Comparison of ENCODE assay signal across 9 mouse cellular contexts in genomic region chrX:23364514-23365381, GRCm38 (mm10). TPM values are rescaled to one million over a fixed set of nuclear protein-coding genes. Genes with fewer than 3 reads are reported as not detected.
DNase-seq lines count a peak whose midpoint lies in the region; ATAC-seq and TF ChIP-seq lines count a peak whose summit lies in the region.
"Had no signal": no experiment of that assay in that cellular context is flagged by ENCODE, and none has a peak within 500 bp of the region (broad histone marks: within the 10 kb centered on the region; RNA-seq: fewer than 3 reads in every experiment).

Klhl13 (minus strand) TSS chrX:23365082.

- DNase-seq in cerebellum, adult 2 months = peak; percentile 42 to 50
- DNase-seq in forebrain, postnatal 0 days = peak; percentile 48
- DNase-seq in heart, postnatal 14 days = peak; percentile 73
- peak; percentile 70 to 81 for DNase-seq in kidney, postnatal 4 days
- DNase-seq in urinary bladder, postnatal 4 days (ENCODE audit: low spot score in 2 of 2) = peak; percentile 36 to 63

- no peaks in the 10 kb centered on the region for H3K4me1 ChIP-seq in ES-Bruce4 (ENCODE audit: control insufficient read depth, insufficient read depth, low read length)
- no peaks in the 10 kb centered on the region for H3K4me1 ChIP-seq in cerebellum, adult 2 months (ENCODE audit: control insufficient read depth, insufficient read depth, low read length)
- H3K4me1 ChIP-seq in forebrain, postnatal 0 days (ENCODE audit: insufficient read depth) = no peaks in the 10 kb centered on the region
- no peaks in the 10 kb centered on the region for H3K4me1 ChIP-seq in liver, embryonic 15.5 days (replicated peaks)
- no peaks in the 10 kb centered on the region for H3K4me1 ChIP-seq in olfactory bulb, adult 2 months (ENCODE audit: control insufficient read depth, insufficient read depth, low read length)

- intact Hi-C loops in heart, postnatal 14 days (cut with DNase I) = loop anchor here (5.0 to 10.0 kb wide), 3 partner anchors 53 to 193 kb away; no protein-coding TSS in a partner anchor

- H3K27me3 ChIP-seq in ES-Bruce4 (ENCODE audit: control insufficient read depth, insufficient read depth, low read length, poor library complexity, severe bottlenecking) = no peaks in the 10 kb centered on the region
- H3K27me3 ChIP-seq in cerebellum, adult 2 months (ENCODE audit: control insufficient read depth, insufficient read depth, low read length) = no peaks in the 10 kb centered on the region
- no peaks in the 10 kb centered on the region for H3K27me3 ChIP-seq in forebrain, postnatal 0 days (ENCODE audit: insufficient read depth, low read length)
- no peaks in the 10 kb centered on the region for H3K27me3 ChIP-seq in liver, embryonic 15.5 days

- peak within 1 kb of the TSS; percentile 83 for H3K4me3 ChIP-seq in ES-Bruce4 (ENCODE audit: low read depth, low read length)
- peak within 1 kb of the TSS; percentile 69 for H3K4me3 ChIP-seq in cerebellum, adult 2 months (replicated peaks; ENCODE audit: insufficient read depth, low read depth, low read length)
- H3K4me3 ChIP-seq in forebrain, postnatal 0 days (ENCODE audit: low read depth, low read length) = peak within 1 kb of the TSS; percentile 54
- H3K4me3 ChIP-seq in liver, embryonic 15.5 days (replicated peaks) = peak within 1 kb of the TSS; percentile 45
- peak within 1 kb of the TSS; percentile 82 for H3K4me3 ChIP-seq in olfactory bulb, adult 2 months (ENCODE audit: insufficient read depth, low read depth, low read length)
- H3K4me3 ChIP-seq: myocyte had no signal

- no peak for TF ChIP-seq EP300 in ES-Bruce4 (IDR thresholded peaks at IDR 0.05; ENCODE audit: insufficient read depth, low read depth, low read length)

- peak; percentile 52 for TF ChIP-seq POLR2A in ES-Bruce4 (IDR thresholded peaks at IDR 0.05; ENCODE audit: insufficient read depth, low read length)
- TF ChIP-seq POLR2A in cerebellum, adult 2 months (IDR thresholded peaks at IDR 0.05; ENCODE audit: borderline replicate concordance, insufficient read depth, low read length) = no peak
- TF ChIP-seq POLR2A in olfactory bulb, adult 2 months (IDR thresholded peaks at IDR 0.05; ENCODE audit: insufficient read depth, low read depth, low read length) = no peak

- no peaks in the 10 kb centered on the region for H3K36me3 ChIP-seq in ES-Bruce4 (ENCODE audit: control insufficient read depth, insufficient read depth, low read length, poor library complexity, severe bottlenecking)
- H3K36me3 ChIP-seq in forebrain, postnatal 0 days (ENCODE audit: insufficient read depth) = no peaks in the 10 kb centered on the region
- H3K36me3 ChIP-seq in liver, embryonic 15.5 days (replicated peaks) = no peaks in the 10 kb centered on the region

- 7% methylated on average over 44 of the region's 45 CpGs for WGBS in cerebellum, adult 2 months
- 13% methylated on average over 42 of the region's 45 CpGs for WGBS in forebrain, postnatal 0 days
- WGBS in liver, embryonic 15.5 days (ENCODE audit: insufficient replicate concordance) = 8% methylated on average over 45 of the region's 45 CpGs
- 18% methylated on average over 41 of the region's 45 CpGs for WGBS in olfactory bulb, adult 2 months

- H3K9me3 ChIP-seq in ES-Bruce4 (replicated peaks; ENCODE audit: control insufficient read depth, insufficient read depth, low read length, poor library complexity, severe bottlenecking) = no peaks in the 10 kb centered on the region
- H3K9me3 ChIP-seq in forebrain, postnatal 0 days (ENCODE audit: low read length) = no peaks in the 10 kb centered on the region
- H3K9me3 ChIP-seq in liver, embryonic 15.5 days (replicated peaks) = no peaks in the 10 kb centered on the region

- ATAC-seq in forebrain, postnatal 0 days = peak; percentile 91
- ATAC-seq in liver, embryonic 15.5 days (ENCODE audit: insufficient read depth) = peak; percentile 57

- H3K9ac ChIP-seq in ES-Bruce4 (ENCODE audit: low read depth, poor library complexity, severe bottlenecking) = peak within 1 kb of the TSS; percentile 37
- peak within 1 kb of the TSS; percentile 56 for H3K9ac ChIP-seq in forebrain, postnatal 0 days
- no peak within 1 kb of the TSS for H3K9ac ChIP-seq in liver, embryonic 15.5 days

- TF ChIP-seq CTCF in ES-Bruce4 (IDR thresholded peaks at IDR 0.05; ENCODE audit: low read depth, low read length) = no peak
- no peak for TF ChIP-seq CTCF in cerebellum, adult 2 months (IDR thresholded peaks at IDR 0.05; ENCODE audit: borderline replicate concordance, insufficient read depth, low read depth, low read length)
- no peak for TF ChIP-seq CTCF in forebrain, postnatal 0 days (IDR thresholded peaks at IDR 0.05; ENCODE audit: low read depth)
- TF ChIP-seq CTCF in olfactory bulb, adult 2 months (IDR thresholded peaks at IDR 0.05; ENCODE audit: insufficient read depth, low read depth, low read length) = no peak

- H3K4me2 ChIP-seq in forebrain, postnatal 0 days (ENCODE audit: low read depth) = peak within 1 kb of the TSS; percentile 53
- H3K4me2 ChIP-seq in liver, embryonic 15.5 days = peak within 1 kb of the TSS; percentile 44

- H3K27ac ChIP-seq in ES-Bruce4 (ENCODE audit: insufficient read depth, low read length) = no peak within 1 kb of the TSS
- H3K27ac ChIP-seq in cerebellum, adult 2 months (ENCODE audit: insufficient read depth, low read length) = no peak within 1 kb of the TSS; the same call in 1 of the 2 replicates
- peak within 1 kb of the TSS; percentile 35; the same call in 1 of the 2 replicates for H3K27ac ChIP-seq in forebrain, postnatal 0 days (ENCODE audit: low read depth, low read length)
- H3K27ac ChIP-seq in liver, embryonic 15.5 days (replicated peaks) = no peak within 1 kb of the TSS
- peak within 1 kb of the TSS; percentile 82 for H3K27ac ChIP-seq in olfactory bulb, adult 2 months (ENCODE audit: insufficient read depth, low read depth, low read length)

RNA-seq across cellular contexts. Expression of gene Klhl13, which starts in this region (rescaled TPM):
- polyA plus RNA-seq in ES-Bruce4 (2011; ENCODE audit: insufficient read depth, insufficient read length, low read depth, missing spikeins) = 383 and 407 TPM in 2 replicates
- 25.4 and 25.6 TPM in 2 replicates for polyA plus RNA-seq in cerebellum, adult 2 months (2012; rRNA removed)
- total RNA-seq in forebrain, postnatal 0 days (2014; rRNA removed) = 174 and 208 TPM in 2 replicates
- 69.3 and 94.1 TPM in 2 replicates for polyA plus RNA-seq in forebrain, postnatal 0 days (2015; fragmentation: Nextera tagmentation; extraction: Ambion mirVana)
- 10 to 100 TPM; 18.4 to 23.3 TPM for total RNA-seq in heart, postnatal 14 days (2021)
- polyA plus RNA-seq in liver, embryonic 15.5 days (2015; fragmentation: Nextera tagmentation; extraction: Ambion mirVana) = 9.7 and 10.4 TPM in 2 replicates
- polyA plus RNA-seq in olfactory bulb, adult 2 months (2012; ENCODE audit: insufficient read depth, insufficient read length, low replicate concordance, missing spikeins) = not detected in 2 replicates

Comparison
In these comparisons a context has a peak if more than half of its experiments do, and no peak if none do; other contexts are left out.
1. RNA of gene Klhl13 (polyA plus RNA-seq): 383 to 407 TPM in ES-Bruce4, 69.3 to 94.1 TPM in forebrain, postnatal 0 days, 25.4 to 25.6 TPM in cerebellum, adult 2 months and 9.7 to 10.4 TPM in liver, embryonic 15.5 days; not detected in olfactory bulb, adult 2 months; every median in the first group is over 10 times any median in the second.
2. H3K27ac ChIP-seq: peak in forebrain, postnatal 0 days (single experiment) and olfactory bulb, adult 2 months (single experiment); none in ES-Bruce4 (single experiment), cerebellum, adult 2 months (single experiment) and liver, embryonic 15.5 days (single experiment).
3. Peak in every context shown above with its lines, with median percentiles within 50 percentile points of each other: H3K4me3 ChIP-seq and DNase-seq.